Mouse (Mus musculus): ENCODE measurements around the gene Hdac4.

Hdac4 gene

GRCm38 (mm10) chr1:92061198-92062073, 134.1 kb downstream of the Hdac4 start:
- ATAC-seq (ENCODE audit: low TSS enrichment), result no peak

- no peak for ATAC-seq (ENCODE audit: low TSS enrichment)
Measured at GRCm38 (mm10) chr1:92060532-92061064, 134.9 kb downstream of the Hdac4 start.

GRCm38 (mm10) chr1:92059571-92059970, 135.9 kb downstream of the Hdac4 start:
- no peak for ATAC-seq (ENCODE audit: low TSS enrichment)

DNA sequence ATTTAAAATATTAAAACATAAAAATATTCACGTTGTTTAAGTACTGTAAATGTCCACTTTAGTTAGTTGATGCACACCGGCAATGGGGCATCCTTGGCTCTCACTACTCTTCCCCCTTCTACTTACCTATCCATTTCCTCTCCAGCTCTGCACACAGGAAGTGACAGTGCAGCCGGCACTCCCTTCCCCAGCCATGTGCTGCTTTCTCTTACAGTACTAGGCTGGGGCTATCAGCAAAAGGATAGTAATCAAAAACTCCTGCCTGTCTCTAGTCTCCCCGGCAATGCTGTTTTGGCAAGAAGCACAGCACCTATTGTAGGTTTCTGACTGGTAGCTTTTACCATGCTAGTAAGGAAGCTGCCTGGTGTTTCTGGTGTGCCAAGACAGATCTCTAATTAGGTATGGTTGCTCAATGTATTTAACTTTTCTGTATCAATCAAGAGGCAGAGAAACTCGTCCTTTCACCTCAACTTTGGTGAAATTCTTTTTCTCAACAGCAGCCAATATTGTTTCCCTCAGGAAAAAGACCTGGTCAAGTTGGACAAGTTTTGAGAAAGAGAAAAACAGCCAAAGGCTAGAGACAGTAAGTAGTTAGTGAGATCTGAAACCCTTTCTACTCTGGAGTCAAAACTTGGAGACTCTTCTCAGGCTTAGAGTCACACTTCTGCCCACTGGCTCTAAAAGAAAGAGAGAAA, 136.6 kb downstream of the Hdac4 start:
- ATAC-seq (ENCODE audit: low TSS enrichment), result no peak

DNA sequence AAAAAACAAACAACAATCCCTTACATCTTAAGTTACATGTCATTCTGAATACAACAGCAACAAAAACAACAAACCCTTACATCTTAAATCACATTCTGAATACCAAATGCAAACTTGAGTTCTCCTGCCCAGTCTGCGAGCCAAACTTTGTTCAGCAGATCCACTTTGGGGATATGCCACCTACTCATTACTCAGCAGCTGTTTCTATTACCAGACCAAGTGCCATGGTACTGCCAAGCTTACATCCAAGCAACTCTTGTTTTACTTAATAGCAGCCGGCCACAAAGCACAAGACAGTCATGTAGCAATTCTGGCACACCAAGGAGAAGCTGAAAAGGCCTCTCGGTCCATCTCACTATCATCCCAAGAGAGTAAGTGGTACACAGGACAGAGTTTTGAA, 138.4 kb downstream of the Hdac4 start:
- peak; percentile 75 for ATAC-seq (ENCODE audit: low TSS enrichment)

GRCm38 (mm10) chr1:92055149-92055548, 140.3 kb downstream of the Hdac4 start:
- no peak for ATAC-seq (ENCODE audit: low TSS enrichment)

GRCm38 (mm10) chr1:92052190-92052589, 143.3 kb downstream of the Hdac4 start:
- no peak for ATAC-seq (ENCODE audit: low TSS enrichment)

- no peak for ATAC-seq (ENCODE audit: low TSS enrichment)
Measured at GRCm38 (mm10) chr1:92051489-92052062, 143.9 kb downstream of the Hdac4 start.

- ATAC-seq (ENCODE audit: low TSS enrichment), result no peak
Measured at GRCm38 (mm10) chr1:92050992-92051391, 144.5 kb downstream of the Hdac4 start.

- ATAC-seq (ENCODE audit: low TSS enrichment), result no peak
Measured at GRCm38 (mm10) chr1:92050566-92050965, 144.9 kb downstream of the Hdac4 start.

- ATAC-seq (ENCODE audit: low TSS enrichment), result no peak
Measured at GRCm38 (mm10) chr1:92048415-92049354, 146.8 kb downstream of the Hdac4 start.

DNA sequence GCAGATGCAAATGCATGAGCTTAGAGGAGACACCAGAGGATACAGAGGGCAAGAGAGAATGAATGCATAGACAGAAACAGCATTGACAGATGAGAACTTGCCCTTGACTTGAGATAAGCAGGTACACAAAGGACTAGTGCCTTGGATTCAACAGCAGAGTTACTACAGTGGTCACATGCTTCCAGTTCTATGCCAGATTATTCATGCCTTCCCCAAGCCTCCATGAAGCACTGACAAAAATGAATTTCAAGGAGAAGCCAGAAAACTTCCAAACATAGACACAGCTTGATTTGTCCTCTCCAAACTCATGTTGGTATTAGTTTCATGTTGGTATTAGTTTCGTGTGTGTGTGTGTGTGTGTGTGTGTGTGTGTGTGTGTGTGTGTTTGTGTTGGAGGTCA, 149.8 kb downstream of the Hdac4 start:
- no peak for ATAC-seq (ENCODE audit: low TSS enrichment)

DNA sequence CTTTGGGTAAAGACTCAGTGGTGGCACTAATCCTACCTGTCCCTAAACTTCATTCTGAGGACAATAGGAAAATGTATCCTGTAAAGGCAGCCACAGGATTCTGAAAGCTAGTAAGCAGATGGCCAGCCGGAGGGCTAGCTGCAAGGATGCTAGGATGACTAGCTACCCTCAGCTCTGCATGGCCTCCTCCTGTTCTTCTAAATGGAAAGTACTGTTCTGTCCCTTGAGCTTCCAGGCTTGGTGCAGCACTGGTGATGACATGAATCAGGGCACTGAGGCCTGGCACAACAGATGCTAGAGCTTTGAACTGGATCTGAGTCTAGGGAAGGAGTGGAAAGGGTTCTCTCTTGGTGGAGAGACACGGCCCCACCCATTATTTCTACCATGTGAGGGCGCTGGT, 150.6 kb downstream of the Hdac4 start:
- ATAC-seq (ENCODE audit: low TSS enrichment), result no peak

- ATAC-seq (ENCODE audit: low TSS enrichment), result peak; percentile 71
Measured at GRCm38 (mm10) chr1:92043989-92044388, 151.5 kb downstream of the Hdac4 start.

GRCm38 (mm10) chr1:92042126-92042525, 153.4 kb downstream of the Hdac4 start:
- no peak for ATAC-seq (ENCODE audit: low TSS enrichment)

GRCm38 (mm10) chr1:92041290-92041689, 154.2 kb downstream of the Hdac4 start:
- ATAC-seq (ENCODE audit: low TSS enrichment), result no peak

DNA sequence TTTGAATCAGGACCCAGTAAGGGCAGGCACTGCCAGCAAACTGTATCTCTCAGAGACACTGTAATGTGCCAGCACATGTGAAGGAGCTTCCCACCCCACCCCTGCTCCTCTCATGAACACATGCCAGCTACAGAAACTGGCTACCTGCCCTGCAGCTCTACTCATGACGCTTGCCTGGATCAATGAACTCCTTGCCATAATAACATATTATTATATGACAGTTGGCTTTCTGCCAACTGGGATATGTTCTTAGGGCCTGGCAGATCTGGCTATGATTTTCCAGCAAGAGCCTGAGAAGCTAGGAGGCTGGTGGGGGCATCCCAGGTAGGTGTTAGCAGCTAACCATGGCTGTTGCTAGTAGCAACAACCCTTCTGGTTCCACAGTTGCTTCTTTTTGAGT, 156.8 kb downstream of the Hdac4 start:
- ATAC-seq (ENCODE audit: low TSS enrichment), result peak; percentile 73

GRCm38 (mm10) chr1:92037039-92037438, 158.5 kb downstream of the Hdac4 start:
- ATAC-seq (ENCODE audit: low TSS enrichment), result no peak

GRCm38 (mm10) chr1:92035770-92036169, 159.7 kb downstream of the Hdac4 start:
- ATAC-seq (ENCODE audit: low TSS enrichment), result no peak

- ATAC-seq (ENCODE audit: low TSS enrichment), result no peak
Measured at GRCm38 (mm10) chr1:92034247-92034646, 161.3 kb downstream of the Hdac4 start.

- ATAC-seq (ENCODE audit: low TSS enrichment), result no peak
Measured at GRCm38 (mm10) chr1:92033463-92033862, 162.0 kb downstream of the Hdac4 start.
